Mouse (Mus musculus) right cerebral cortex, postnatal 36 days (tissue): ENCODE results near the gene Ttc39a.

Experiments used
- DNase-seq, 2 experiments: peaks; one replicate each; pipeline ENCODE4 v3.0.0; 2022; ENCODE audit warnings: low spot score in 2 of 2, mixed read lengths in 1 of 2

The Ttc39a gene

DNA sequence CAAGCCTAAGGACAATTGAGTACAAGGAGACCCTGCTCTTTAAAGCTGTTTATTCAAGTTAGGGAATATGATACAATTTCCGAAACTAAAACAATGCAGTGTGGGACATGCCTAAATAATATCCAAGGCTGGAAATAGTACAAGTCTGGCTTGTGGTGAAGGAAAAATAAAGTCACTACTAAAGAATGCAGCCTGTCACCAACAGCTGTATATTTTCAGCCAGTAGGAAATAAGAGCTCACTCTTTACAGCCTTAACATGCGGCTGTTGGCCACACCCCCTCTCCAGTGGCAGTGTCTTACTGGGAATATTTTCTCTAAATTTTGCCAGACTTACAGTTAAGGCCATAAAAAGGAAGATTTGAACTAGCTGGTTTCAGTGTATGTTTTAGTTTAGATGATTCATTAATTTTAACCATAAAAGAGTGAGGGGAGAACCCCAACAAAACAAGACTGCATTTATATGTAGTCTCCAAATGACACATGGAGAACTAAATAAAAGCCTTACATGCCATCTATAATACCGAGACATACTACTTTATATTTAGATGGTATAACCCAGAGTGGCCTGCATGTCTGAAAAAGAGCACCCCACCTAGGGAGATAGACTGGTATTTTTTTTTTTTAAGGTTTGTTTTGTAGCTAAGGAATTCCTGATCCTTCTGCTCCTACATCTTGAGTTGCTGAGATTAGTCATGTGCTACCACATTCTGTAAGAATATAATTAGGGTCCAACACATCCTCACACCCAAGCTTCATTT lies 54.2 kb downstream of the Ttc39a start:
- DNase-seq, result no peak

GRCm38 (mm10) chr4:109463892-109464291 lies 57.5 kb downstream of the Ttc39a start:
- DNase-seq, result no peak

DNA sequence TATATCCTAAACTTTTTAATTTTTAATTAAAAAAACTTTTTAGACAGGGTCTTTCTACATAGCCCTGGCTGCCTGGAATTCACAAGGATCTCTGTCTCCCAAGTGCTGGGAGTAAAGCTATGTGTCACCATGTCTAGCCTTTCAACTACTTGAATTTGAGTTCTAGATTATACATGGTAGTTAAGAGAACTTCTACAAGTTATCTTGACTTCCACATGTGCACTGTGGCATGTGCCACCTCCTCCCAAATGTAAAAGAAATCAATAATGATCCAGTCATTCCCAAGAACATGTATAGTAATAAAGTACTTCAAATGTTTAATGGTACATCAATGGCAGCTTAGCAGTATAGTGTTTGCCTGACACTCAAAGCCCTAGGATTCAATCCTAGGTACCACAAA lies 61.3 kb downstream of the Ttc39a start:
- no peak for DNase-seq

DNA sequence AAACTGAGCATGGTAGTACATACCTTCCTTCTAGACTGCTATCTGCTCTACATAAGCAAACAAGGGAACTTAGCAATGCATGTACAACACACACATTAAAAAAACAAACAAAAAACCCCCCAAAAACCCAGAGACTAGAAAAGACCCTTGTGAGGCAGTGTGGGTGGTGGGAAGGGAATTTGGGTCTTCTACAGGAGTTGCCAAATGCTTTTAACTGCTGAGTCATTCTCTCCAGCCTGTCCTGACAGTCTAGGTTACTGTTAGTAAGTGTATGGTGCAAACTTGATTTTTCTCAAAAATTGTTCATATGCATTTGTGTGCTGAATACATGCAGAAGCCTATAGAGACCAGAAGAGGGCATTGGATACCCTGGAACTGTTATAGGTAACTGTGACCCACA lies 65.2 kb downstream of the Ttc39a start:
- DNase-seq, result no peak

DNA sequence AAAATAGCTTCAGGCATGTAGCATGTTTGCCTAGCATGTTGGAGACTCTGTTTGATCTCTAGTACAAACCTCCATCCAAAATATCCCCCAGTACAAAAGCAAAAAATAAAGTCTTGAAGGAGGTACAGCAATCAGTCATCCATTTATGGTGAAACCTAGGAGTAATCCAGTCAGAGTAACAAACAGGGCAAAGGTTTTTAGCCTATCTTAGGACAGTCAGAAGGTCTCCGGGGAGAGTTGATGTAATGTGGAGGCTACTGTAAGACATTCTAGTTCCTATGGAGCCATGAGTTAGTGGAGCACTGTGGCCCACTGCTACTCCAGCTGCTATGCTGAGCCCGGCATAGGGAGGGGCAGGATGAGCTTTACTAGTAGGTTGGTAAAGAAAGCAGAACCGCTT lies 66.1 kb downstream of the Ttc39a start:
- DNase-seq, result no peak

DNA sequence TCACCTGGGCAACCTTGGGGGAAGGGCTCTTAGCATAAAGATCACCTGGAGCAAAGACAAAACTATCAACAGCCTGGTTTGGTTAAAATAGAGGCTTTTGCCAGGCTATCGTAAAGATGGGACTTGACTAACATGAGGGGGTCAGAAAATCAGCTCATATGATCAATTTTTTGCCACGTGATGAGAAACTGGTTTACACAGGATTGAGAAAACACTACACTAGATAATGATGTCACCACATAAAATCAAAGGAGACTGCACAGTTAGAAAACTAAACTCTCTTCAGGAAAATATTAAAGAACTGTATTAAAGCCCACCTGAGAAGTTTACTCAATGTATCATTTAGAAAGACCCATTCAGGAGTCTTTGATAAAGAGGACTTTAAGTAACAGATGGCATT lies 68.7 kb downstream of the Ttc39a start:
- DNase-seq, result no peak

GRCm38 (mm10) chr4:109475577-109476553 lies 69.4 kb downstream of the Ttc39a start:
- DNase-seq, result peak; percentile 9 to 17

- peak; percentile 86 to 89 for DNase-seq
Measured at GRCm38 (mm10) chr4:109476554-109477014, 70.2 kb downstream of the Ttc39a start.

DNA sequence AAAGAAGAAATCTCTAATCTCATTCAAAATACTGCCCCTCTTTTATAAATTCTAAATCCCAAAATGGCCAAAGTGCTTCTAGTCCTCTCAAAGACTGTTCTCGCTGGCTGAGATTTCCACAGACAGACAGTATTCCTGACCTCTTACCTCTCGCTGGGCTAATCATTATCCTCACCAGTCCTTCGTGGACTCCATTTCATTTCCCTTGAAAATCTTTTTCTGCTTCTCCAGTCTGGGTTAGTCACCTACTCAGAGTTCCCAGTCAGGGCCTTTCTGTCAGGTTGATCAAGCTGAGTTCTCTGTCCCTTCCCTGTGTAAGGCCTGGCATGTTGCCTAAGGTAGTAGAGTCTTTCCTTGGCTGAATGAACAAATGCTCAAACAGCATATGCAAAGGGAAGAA lies 71.0 kb downstream of the Ttc39a start:
- no peak for DNase-seq

- DNase-seq, result no peak
Measured at GRCm38 (mm10) chr4:109481424-109481823, 75.0 kb downstream of the Ttc39a start.

- DNase-seq, result no peak
Measured at GRCm38 (mm10) chr4:109482701-109483100, 76.3 kb downstream of the Ttc39a start.

DNA sequence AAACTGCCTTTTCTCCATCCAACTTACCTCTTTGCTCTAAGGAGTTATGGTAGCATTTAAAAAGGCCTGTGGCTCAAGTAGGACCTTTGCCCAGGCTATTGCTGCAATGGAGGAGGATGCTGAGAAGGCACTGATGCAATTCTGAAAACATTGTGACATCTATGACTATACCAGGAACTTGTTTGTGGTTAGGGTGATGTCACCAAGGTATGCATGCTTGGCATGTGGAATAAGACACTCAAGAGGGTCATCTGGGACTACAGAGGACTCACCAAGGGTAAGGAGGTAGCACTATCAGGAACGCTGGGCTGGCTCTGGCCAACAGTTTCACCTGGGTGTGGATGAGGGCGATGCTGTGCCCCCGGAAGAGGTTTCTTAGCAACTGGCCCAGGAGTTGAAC lies 78.2 kb downstream of the Ttc39a start, which contains the start of gene Rnf11:
Gene Rnf11 (minus strand): TSS at position 108 of the 400 bp plus-strand sequence.
- DNase-seq, result no peak

GRCm38 (mm10) chr4:109488812-109489211 lies 82.4 kb downstream of the Ttc39a start:
- no peak for DNase-seq

DNA sequence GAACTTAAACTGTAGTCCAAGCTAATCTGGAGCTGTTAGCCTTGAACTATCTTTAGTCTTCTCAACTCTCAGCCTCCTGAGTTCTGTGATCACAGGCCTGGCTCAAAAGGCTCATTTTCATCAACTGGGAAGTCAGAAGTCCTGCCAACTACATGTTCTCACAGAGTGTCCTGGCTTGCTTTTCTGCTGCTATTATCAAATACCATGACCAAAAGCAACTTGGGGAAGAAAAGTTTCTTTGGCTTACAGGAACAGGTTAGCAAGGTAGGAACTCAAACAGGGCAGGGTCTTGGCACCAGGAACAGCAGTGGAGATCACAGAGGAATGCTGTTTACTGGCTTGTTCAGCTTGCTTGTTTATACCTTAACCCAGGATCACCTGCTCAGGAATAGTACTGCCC lies 87.2 kb downstream of the Ttc39a start:
- DNase-seq, result no peak
